Mouse (Mus musculus): ENCODE measurements around the gene Pm20d1. TPM values are rescaled to one million over a fixed set of nuclear protein-coding genes. Genes with fewer than 3 reads are reported as not detected.
A peak's percentile ranks its signal among the peaks of the same experiment; 100 is the strongest.

Gene Pm20d1
- polyA plus RNA-seq, 1 experiment from 2014 or later: 2.6 TPM

GRCm38 (mm10) chr1:131820887-131821328, 23.7 kb downstream of the Pm20d1 start:
- Histone ChIP-seq H3K4me3 (ENCODE audit: low read length) (no peak overlapping the region), H3K4me1 (ENCODE audit: control insufficient read depth, insufficient read depth, low read length) (no peaks in the 10 kb centered on the region), H3K9ac (ENCODE audit: low read length) (no peak overlapping the region), H3K27ac (ENCODE audit: low read length) (no peak overlapping the region), H3K36me3 (ENCODE audit: control insufficient read depth, insufficient read depth) (no peaks in the 10 kb centered on the region), H3K4me2 (ENCODE audit: low read depth, low read length) (no peak overlapping the region), H3K9me3 (replicated peaks; ENCODE audit: control insufficient read depth, low read length) (peaks cover 3% of the 10 kb centered on the region), H3K27me3 (ENCODE audit: control insufficient read depth, insufficient read depth, low read length) (no peaks in the 10 kb centered on the region)
- WGBS: 75% methylated on average over 10 of the region's 10 CpGs
- ATAC-seq (replicated peaks; ENCODE audit: extremely low read depth, insufficient read depth, low FRiP score): no peak

- Histone ChIP-seq H3K9me3 (replicated peaks; ENCODE audit: control insufficient read depth, low read length) (peaks cover 3% of the 10 kb centered on the region), H3K9ac (ENCODE audit: low read length) (no peak overlapping the region), H3K27ac (ENCODE audit: low read length) (no peak overlapping the region), H3K36me3 (ENCODE audit: control insufficient read depth, insufficient read depth) (no peaks in the 10 kb centered on the region), H3K4me1 (ENCODE audit: control insufficient read depth, insufficient read depth, low read length) (no peaks in the 10 kb centered on the region), H3K4me2 (ENCODE audit: low read depth, low read length) (no peak overlapping the region), H3K27me3 (ENCODE audit: control insufficient read depth, insufficient read depth, low read length) (no peaks in the 10 kb centered on the region), H3K4me3 (ENCODE audit: low read length) (no peak overlapping the region)
- 77% methylated on average over 8 of the region's 8 CpGs for WGBS
- ATAC-seq (replicated peaks; ENCODE audit: extremely low read depth, insufficient read depth, low FRiP score): no peak
These were observed 25.1 kb downstream of the Pm20d1 start for GRCm38 (mm10) chr1:131822292-131822691.

GRCm38 (mm10) chr1:131822856-131823492, 25.8 kb downstream of the Pm20d1 start:
- ATAC-seq (replicated peaks; ENCODE audit: extremely low read depth, insufficient read depth, low FRiP score): no peak
- 93% methylated on average over 1 of the region's 1 CpGs for WGBS
- H3K9me3 ChIP-seq (replicated peaks; ENCODE audit: control insufficient read depth, low read length): peaks cover 3% of the 10 kb centered on the region
- no peaks in the 10 kb centered on the region for H3K27me3 ChIP-seq (ENCODE audit: control insufficient read depth, insufficient read depth, low read length)
- no peak overlapping the region for H3K4me2 ChIP-seq (ENCODE audit: low read depth, low read length)
- H3K27ac ChIP-seq (ENCODE audit: low read length): no peak overlapping the region
- H3K4me1 ChIP-seq (ENCODE audit: control insufficient read depth, insufficient read depth, low read length): no peaks in the 10 kb centered on the region
- no peak overlapping the region for H3K9ac ChIP-seq (ENCODE audit: low read length)
- H3K4me3 ChIP-seq (ENCODE audit: low read length): no peak overlapping the region
- H3K36me3 ChIP-seq (ENCODE audit: control insufficient read depth, insufficient read depth): no peaks in the 10 kb centered on the region

- no peaks in the 10 kb centered on the region for H3K4me1 ChIP-seq (ENCODE audit: control insufficient read depth, insufficient read depth, low read length)
- H3K9ac ChIP-seq (ENCODE audit: low read length): no peak overlapping the region
- 36% methylated on average over 5 of the region's 5 CpGs for WGBS
- no peak overlapping the region for H3K27ac ChIP-seq (ENCODE audit: low read length)
- peaks cover 3% of the 10 kb centered on the region for H3K9me3 ChIP-seq (replicated peaks; ENCODE audit: control insufficient read depth, low read length)
- ATAC-seq (replicated peaks; ENCODE audit: extremely low read depth, insufficient read depth, low FRiP score): no peak
- H3K27me3 ChIP-seq (ENCODE audit: control insufficient read depth, insufficient read depth, low read length): no peaks in the 10 kb centered on the region
- H3K36me3 ChIP-seq (ENCODE audit: control insufficient read depth, insufficient read depth): no peaks in the 10 kb centered on the region
- H3K4me2 ChIP-seq (ENCODE audit: low read depth, low read length): no peak overlapping the region
- H3K4me3 ChIP-seq (ENCODE audit: low read length): no peak overlapping the region
These were observed 26.4 kb downstream of the Pm20d1 start for GRCm38 (mm10) chr1:131823563-131823962.

GRCm38 (mm10) chr1:131824528-131825181, 27.5 kb downstream of the Pm20d1 start:
- no peak overlapping the region for H3K4me3 ChIP-seq (ENCODE audit: low read length)
- H3K27me3 ChIP-seq (ENCODE audit: control insufficient read depth, insufficient read depth, low read length): no peaks in the 10 kb centered on the region
- H3K9ac ChIP-seq (ENCODE audit: low read length): no peak overlapping the region
- no peak overlapping the region for H3K27ac ChIP-seq (ENCODE audit: low read length)
- no peaks in the 10 kb centered on the region for H3K36me3 ChIP-seq (ENCODE audit: control insufficient read depth, insufficient read depth)
- peaks cover 10% of the 10 kb centered on the region for H3K4me1 ChIP-seq (ENCODE audit: control insufficient read depth, insufficient read depth, low read length)
- no peak for ATAC-seq (replicated peaks; ENCODE audit: extremely low read depth, insufficient read depth, low FRiP score)
- H3K4me2 ChIP-seq (ENCODE audit: low read depth, low read length): no peak overlapping the region
- H3K9me3 ChIP-seq (replicated peaks; ENCODE audit: control insufficient read depth, low read length): no peaks in the 10 kb centered on the region
- WGBS: 85% methylated on average over 11 of the region's 11 CpGs

- Histone ChIP-seq H3K9ac (ENCODE audit: low read length) (peak within 1 kb of the TSS; percentile 90), H3K4me1 (ENCODE audit: control insufficient read depth, insufficient read depth, low read length) (peaks cover 10% of the 10 kb centered on the region), H3K27me3 (ENCODE audit: control insufficient read depth, insufficient read depth, low read length) (no peaks in the 10 kb centered on the region), H3K4me3 (ENCODE audit: low read length) (peak within 1 kb of the TSS; percentile 83), H3K36me3 (ENCODE audit: control insufficient read depth, insufficient read depth) (peaks cover 2% of the 10 kb centered on the region; the same call in 1 of the 2 replicates), H3K27ac (ENCODE audit: low read length) (peak within 1 kb of the TSS; percentile 82), H3K9me3 (replicated peaks; ENCODE audit: control insufficient read depth, low read length) (no peaks in the 10 kb centered on the region), H3K4me2 (ENCODE audit: low read depth, low read length) (peak within 1 kb of the TSS; percentile 91)
- WGBS: 2% methylated on average over 25 of the region's 25 CpGs
- ATAC-seq (replicated peaks; ENCODE audit: extremely low read depth, insufficient read depth, low FRiP score): peak; percentile 19
These were observed 30.1 kb downstream of the Pm20d1 start, which contains the start of gene Slc41a1 for GRCm38 (mm10) chr1:131827207-131827786. TSS of gene Slc41a1 (plus strand) at chr1:131827493.

GRCm38 (mm10) chr1:131827787-131828258, 30.6 kb downstream of the Pm20d1 start:
- peak; percentile 95 for ATAC-seq (replicated peaks; ENCODE audit: extremely low read depth, insufficient read depth, low FRiP score)
- under 1% methylated on average over 36 of the region's 36 CpGs for WGBS
- Histone ChIP-seq H3K27ac (ENCODE audit: low read length) (peak overlapping the region; percentile 82), H3K9me3 (replicated peaks; ENCODE audit: control insufficient read depth, low read length) (no peaks in the 10 kb centered on the region), H3K9ac (ENCODE audit: low read length) (peak overlapping the region; percentile 90), H3K4me3 (ENCODE audit: low read length) (peak overlapping the region; percentile 83), H3K36me3 (ENCODE audit: control insufficient read depth, insufficient read depth) (peaks cover 2% of the 10 kb centered on the region; the same call in 1 of the 2 replicates), H3K4me1 (ENCODE audit: control insufficient read depth, insufficient read depth, low read length) (peaks cover 10% of the 10 kb centered on the region), H3K4me2 (ENCODE audit: low read depth, low read length) (peak overlapping the region; percentile 91), H3K27me3 (ENCODE audit: control insufficient read depth, insufficient read depth, low read length) (no peaks in the 10 kb centered on the region)

GRCm38 (mm10) chr1:131828297-131829126, 31.3 kb downstream of the Pm20d1 start:
- H3K4me2 ChIP-seq (ENCODE audit: low read depth, low read length): peak overlapping the region; percentile 91
- H3K27ac ChIP-seq (ENCODE audit: low read length): peak overlapping the region; percentile 82
- peaks cover 2% of the 10 kb centered on the region; the same call in 1 of the 2 replicates for H3K36me3 ChIP-seq (ENCODE audit: control insufficient read depth, insufficient read depth)
- H3K4me1 ChIP-seq (ENCODE audit: control insufficient read depth, insufficient read depth, low read length): peaks cover 10% of the 10 kb centered on the region
- peak; percentile 70 for ATAC-seq (replicated peaks; ENCODE audit: extremely low read depth, insufficient read depth, low FRiP score)
- H3K4me3 ChIP-seq (ENCODE audit: low read length): peak overlapping the region; percentile 83
- H3K27me3 ChIP-seq (ENCODE audit: control insufficient read depth, insufficient read depth, low read length): no peaks in the 10 kb centered on the region
- H3K9ac ChIP-seq (ENCODE audit: low read length): peak overlapping the region; percentile 90
- WGBS: 2% methylated on average over 21 of the region's 22 CpGs
- no peaks in the 10 kb centered on the region for H3K9me3 ChIP-seq (replicated peaks; ENCODE audit: control insufficient read depth, low read length)

Data from heart, embryonic 16.5 days (tissue).